Mouse (Mus musculus) embryonic facial prominence, embryonic 15.5 days (tissue): ENCODE results near the gene Etaa1. TPM values are rescaled to one million over a fixed set of nuclear protein-coding genes. Genes with fewer than 3 reads are reported as not detected.
A peak's percentile ranks its signal among the peaks of the same experiment; 100 is the strongest.

Experiments used
- ATAC-seq: fragments of 200-750 bp; cut with Nextera tagmentation; 2 replicates; pipeline ENCODE4 v1.8.0; 2017; ENCODE audit warnings: low read depth, moderate TSS enrichment; ENCODE audit not compliant: insufficient number of reproducible peaks, low FRiP score, low TSS enrichment
- H3K27ac ChIP-seq: fragments of 300-500 bp; sonication (generic); replicated peaks from 2 replicates; pipeline ENCODE4 v1.5.1; 2015; ENCODE audit warnings: mild to moderate bottlenecking, inconsistent platforms
- H3K27me3 ChIP-seq: fragments of 300-500 bp; sonication (generic); 2 replicates; pipeline ENCODE4 v1.6.1; 2015; ENCODE audit warnings: inconsistent platforms
- H3K36me3 ChIP-seq: fragments of 300-500 bp; sonication (generic); 2 replicates; pipeline ENCODE4 v1.6.1; 2015; ENCODE audit warnings: mild to moderate bottlenecking, inconsistent platforms
- H3K4me1 ChIP-seq: fragments of 300-500 bp; sonication (generic); 2 replicates; pipeline ENCODE4 v1.6.1; 2015; ENCODE audit warnings: inconsistent platforms
- H3K4me2 ChIP-seq: fragments of 300-500 bp; sonication (generic); replicated peaks from 2 replicates; pipeline ENCODE4 v1.6.1; 2015; ENCODE audit warnings: mild to moderate bottlenecking, inconsistent platforms
- H3K4me3 ChIP-seq: fragments of 300-500 bp; sonication (generic); replicated peaks from 2 replicates; pipeline ENCODE4 v1.5.1; 2015; ENCODE audit warnings: mild to moderate bottlenecking, inconsistent platforms
- H3K9ac ChIP-seq: fragments of 300-500 bp; sonication (generic); 2 replicates; pipeline ENCODE4 v1.6.1; 2015; ENCODE audit warnings: inconsistent platforms
- H3K9me3 ChIP-seq: fragments of 300-500 bp; sonication (generic); replicated peaks from 2 replicates; pipeline ENCODE4 v1.6.1; 2016; ENCODE audit warnings: inconsistent platforms
- WGBS: fragments of 180-500 bp; shearing (Covaris S2); methylation state at CpG from one replicate; pipeline ENCODE4 v1.1.7; 2015; 5-methylcytosine and 5-hydroxymethylcytosine counted together
- polyA plus RNA-seq: library from polyadenylated mRNA; unstranded; fragments of >200 nt; fragmentation: Nextera tagmentation; extraction: Ambion mirVana; gene quantifications from 2 replicates; pipeline ENCODE4 v1.2.1, GENCODE M21; 2015

Gene Etaa1
- polyA plus RNA-seq = 9.6 and 10.2 TPM in 2 replicates

GRCm38 (mm10) chr11:17953231-17954134, at the start of gene Etaa1:
Gene Etaa1, minus strand, starts transcription at chr11:17953875.
- Histone ChIP-seq H3K9ac (peak within 1 kb of the TSS; percentile 94), H3K4me1 (0 out of 2 replicates have a peak, but pooled peaks cover 3% of the 10 kb centered on the region), H3K9me3 (no peaks in the 10 kb centered on the region), H3K4me2 (peak within 1 kb of the TSS; percentile 54), H3K4me3 (peak within 1 kb of the TSS; percentile 83), H3K27me3 (no peaks in the 10 kb centered on the region), H3K36me3 (peaks cover 17% of the 10 kb centered on the region), H3K27ac (peak within 1 kb of the TSS; percentile 95)
- peak; percentile 100 for ATAC-seq
- WGBS = under 1% methylated on average over 69 of the region's 69 CpGs

GRCm38 (mm10) chr11:17994151-17994550, 40.5 kb upstream of the Etaa1 start:
- no peaks in the 10 kb centered on the region for H3K9me3 ChIP-seq
- no peaks in the 10 kb centered on the region for H3K4me1 ChIP-seq
- 70% methylated on average over 3 of the region's 3 CpGs for WGBS
- H3K4me2 ChIP-seq = no peak overlapping the region
- no peak for ATAC-seq
- H3K27me3 ChIP-seq = no peaks in the 10 kb centered on the region
- no peak overlapping the region for H3K9ac ChIP-seq
- H3K4me3 ChIP-seq = no peak overlapping the region
- H3K36me3 ChIP-seq = no peaks in the 10 kb centered on the region
- H3K27ac ChIP-seq = no peak overlapping the region

- Histone ChIP-seq H3K27ac (no peak overlapping the region), H3K36me3 (no peaks in the 10 kb centered on the region), H3K4me1 (no peaks in the 10 kb centered on the region), H3K27me3 (no peaks in the 10 kb centered on the region), H3K9me3 (no peaks in the 10 kb centered on the region), H3K4me2 (no peak overlapping the region), H3K4me3 (no peak overlapping the region), H3K9ac (no peak overlapping the region)
- no peak for ATAC-seq
- WGBS = 85% methylated on average over 9 of the region's 9 CpGs
Observed at GRCm38 (mm10) chr11:17992311-17992710, 38.6 kb upstream of the Etaa1 start.

- Histone ChIP-seq H3K4me2 (no peak overlapping the region), H3K27ac (no peak overlapping the region), H3K9me3 (no peaks in the 10 kb centered on the region), H3K9ac (no peak overlapping the region), H3K4me1 (no peaks in the 10 kb centered on the region), H3K4me3 (no peak overlapping the region), H3K27me3 (no peaks in the 10 kb centered on the region), H3K36me3 (no peaks in the 10 kb centered on the region)
- 78% methylated on average over 2 of the region's 2 CpGs for WGBS
- ATAC-seq = no peak
Observed at GRCm38 (mm10) chr11:17983331-17983730, 29.7 kb upstream of the Etaa1 start.

GRCm38 (mm10) chr11:17981246-17981645, 27.6 kb upstream of the Etaa1 start:
- H3K9ac ChIP-seq = no peak overlapping the region
- no peaks in the 10 kb centered on the region for H3K4me1 ChIP-seq
- H3K4me2 ChIP-seq = no peak overlapping the region
- 65% methylated on average over 4 of the region's 4 CpGs for WGBS
- no peaks in the 10 kb centered on the region for H3K27me3 ChIP-seq
- no peaks in the 10 kb centered on the region for H3K9me3 ChIP-seq
- no peak overlapping the region for H3K27ac ChIP-seq
- no peak overlapping the region for H3K4me3 ChIP-seq
- ATAC-seq = no peak
- no peaks in the 10 kb centered on the region for H3K36me3 ChIP-seq

GRCm38 (mm10) chr11:17975581-17975980, 21.9 kb upstream of the Etaa1 start:
- H3K9me3 ChIP-seq = no peaks in the 10 kb centered on the region
- 84% methylated on average over 3 of the region's 3 CpGs for WGBS
- no peak overlapping the region for H3K4me3 ChIP-seq
- H3K36me3 ChIP-seq = no peaks in the 10 kb centered on the region
- H3K9ac ChIP-seq = no peak overlapping the region
- H3K27me3 ChIP-seq = no peaks in the 10 kb centered on the region
- H3K4me1 ChIP-seq = no peaks in the 10 kb centered on the region
- no peak for ATAC-seq
- H3K27ac ChIP-seq = no peak overlapping the region
- no peak overlapping the region for H3K4me2 ChIP-seq

GRCm38 (mm10) chr11:17952791-17953190, 884 bp downstream of the Etaa1 start:
- Histone ChIP-seq H3K4me3 (peak overlapping the region; percentile 83), H3K4me2 (peak overlapping the region; percentile 54), H3K9ac (peak overlapping the region; percentile 94; the same call in 1 of the 2 replicates), H3K27me3 (no peaks in the 10 kb centered on the region), H3K27ac (peak overlapping the region; percentile 95), H3K4me1 (0 out of 2 replicates have a peak, but pooled peaks cover 3% of the 10 kb centered on the region), H3K36me3 (peaks cover 17% of the 10 kb centered on the region), H3K9me3 (no peaks in the 10 kb centered on the region)
- ATAC-seq = no peak
- WGBS = 1% methylated on average over 3 of the region's 3 CpGs

GRCm38 (mm10) chr11:17951336-17951735, 2.3 kb downstream of the Etaa1 start:
- H3K9ac ChIP-seq = no peak overlapping the region
- no peak for ATAC-seq
- H3K36me3 ChIP-seq = peaks cover 29% of the 10 kb centered on the region
- no peak overlapping the region for H3K4me3 ChIP-seq
- WGBS = 84% methylated on average over 3 of the region's 3 CpGs
- H3K4me2 ChIP-seq = no peak overlapping the region
- no peak overlapping the region for H3K27ac ChIP-seq
- H3K27me3 ChIP-seq = no peaks in the 10 kb centered on the region
- H3K9me3 ChIP-seq = no peaks in the 10 kb centered on the region
- 0 out of 2 replicates have a peak, but pooled peaks cover 3% of the 10 kb centered on the region for H3K4me1 ChIP-seq

- Histone ChIP-seq H3K27ac (no peak overlapping the region), H3K4me2 (no peak overlapping the region), H3K4me1 (no peaks in the 10 kb centered on the region), H3K9ac (no peak overlapping the region), H3K9me3 (no peaks in the 10 kb centered on the region), H3K36me3 (peaks cover 17% of the 10 kb centered on the region), H3K4me3 (no peak overlapping the region), H3K27me3 (no peaks in the 10 kb centered on the region)
- ATAC-seq = no peak
- WGBS = 88% methylated on average over 1 of the region's 1 CpGs
Observed at GRCm38 (mm10) chr11:17939168-17939567, 14.5 kb downstream of the Etaa1 start.

GRCm38 (mm10) chr11:17937931-17938330, 15.7 kb downstream of the Etaa1 start:
- no peaks in the 10 kb centered on the region for H3K9me3 ChIP-seq
- no peak overlapping the region for H3K27ac ChIP-seq
- H3K9ac ChIP-seq = no peak overlapping the region
- H3K4me2 ChIP-seq = no peak overlapping the region
- H3K4me1 ChIP-seq = no peaks in the 10 kb centered on the region
- H3K4me3 ChIP-seq = no peak overlapping the region
- H3K27me3 ChIP-seq = no peaks in the 10 kb centered on the region
- no peak for ATAC-seq
- peaks cover 16% of the 10 kb centered on the region for H3K36me3 ChIP-seq

- H3K9ac ChIP-seq = no peak overlapping the region
- H3K36me3 ChIP-seq = no peaks in the 10 kb centered on the region
- H3K9me3 ChIP-seq = no peaks in the 10 kb centered on the region
- no peak overlapping the region for H3K4me2 ChIP-seq
- no peak overlapping the region for H3K27ac ChIP-seq
- WGBS = 79% methylated on average over 4 of the region's 4 CpGs
- no peaks in the 10 kb centered on the region for H3K4me1 ChIP-seq
- H3K27me3 ChIP-seq = no peaks in the 10 kb centered on the region
- no peak overlapping the region for H3K4me3 ChIP-seq
- ATAC-seq = no peak
Observed at GRCm38 (mm10) chr11:17917905-17918304, 35.8 kb downstream of the Etaa1 start.
